Mouse (Mus musculus): ENCODE results near the gene Ky.

DNA sequence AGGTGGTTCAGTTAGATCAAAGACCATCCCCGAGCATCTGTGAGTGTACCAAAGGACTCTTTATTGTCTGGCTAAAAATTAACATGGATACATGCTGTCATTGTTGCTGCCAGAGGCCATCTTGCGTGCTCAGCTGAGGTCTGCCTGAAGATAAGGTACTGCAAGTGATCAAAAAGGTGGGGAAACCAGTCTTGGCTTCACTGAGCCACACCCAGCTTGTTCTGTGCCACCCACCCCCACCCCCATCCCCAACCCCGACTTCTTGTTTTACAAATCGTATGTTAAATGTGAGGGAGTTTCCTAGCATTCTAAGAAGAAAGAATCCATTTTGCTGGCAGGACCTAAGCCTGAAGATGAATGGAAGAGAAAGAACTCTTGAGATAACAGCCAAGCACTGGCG, 39.8 kb upstream of the Ky start:
- TF ChIP-seq CTCF (IDR thresholded peaks at IDR 0.05; ENCODE audit: low read depth, low read length) (no peak), POLR2A (IDR thresholded peaks at IDR 0.05; ENCODE audit: borderline replicate concordance, low read depth, low read length) (no peak)
